Mouse (Mus musculus) layer of hippocampus, postnatal 14 days (tissue): ENCODE measurements around the gene Btbd6. TPM values are rescaled to one million over a fixed set of nuclear protein-coding genes. Genes with fewer than 3 reads are reported as not detected.

Experiments
- total RNA-seq, 2 experiments: library from RNA; stranded (reverse); gene quantifications; 2 replicates each; pipeline ENCODE4 v1.2.3; 2021

The Btbd6 gene
- total RNA-seq, 2 experiments from 2014 or later, result 47.1 to 47.2 TPM

Other genes with a start within 250 kb of the Btbd6 start
- 10 to 100 TPM; 10.6 to 13.1 TPM for gene Pld4, start 215.8 kb upstream of the Btbd6 start, total RNA-seq
- gene Ahnak2, start 173.8 kb upstream of the Btbd6 start, total RNA-seq, result 1 to 10 TPM; 4.9 to 7.8 TPM
- 10 to 100 TPM; 13.2 to 13.7 TPM for gene Clba1, start 167.5 kb upstream of the Btbd6 start, total RNA-seq
- 1 to 10 TPM; 8.1 to 9.2 TPM for gene Cdca4, start 147.1 kb upstream of the Btbd6 start, total RNA-seq
- not detected for gene Gpr132, start 108.3 kb upstream of the Btbd6 start, total RNA-seq
- 10 to 100 TPM; 45.2 to 50.8 TPM for gene Jag2, start 46.7 kb upstream of the Btbd6 start, total RNA-seq
- gene Nudt14, start 34.4 kb upstream of the Btbd6 start, total RNA-seq, result 10 to 100 TPM in 1 of 2 experiments, 1 to 10 TPM in 1; 7.5 to 11.1 TPM
- 10 to 100 TPM; 51.2 to 58.9 TPM for gene Brf1, start 24.2 kb downstream of the Btbd6 start, total RNA-seq
- 100 to 1,000 TPM; 121 TPM for gene Pacs2, start 38.0 kb downstream of the Btbd6 start, total RNA-seq
- gene Tex22, start 98.0 kb downstream of the Btbd6 start, total RNA-seq, result under 1 TPM in 1 of 2 experiments, not detected in 1; 0.51 TPM
- 10 to 100 TPM; 84.2 to 85.2 TPM for gene Mta1, start 121.8 kb downstream of the Btbd6 start, total RNA-seq
- gene Crip2, start 163.8 kb downstream of the Btbd6 start, total RNA-seq, result 100 to 1,000 TPM; 118 TPM
- gene Crip1, start 169.8 kb downstream of the Btbd6 start, total RNA-seq, result 10 to 100 TPM in 1 of 2 experiments, 1 to 10 TPM in 1; 9.2 to 19.5 TPM
- 1 to 10 TPM; 2.3 to 2.7 TPM for gene Tedc1, start 179.9 kb downstream of the Btbd6 start, total RNA-seq
- 10 to 100 TPM; 23.2 to 24.0 TPM for gene Tmem121, start 209.4 kb downstream of the Btbd6 start, total RNA-seq